Mouse (Mus musculus) G1E (cell line): ENCODE results near the gene C1qtnf5.

ENCODE experiments used
- CTCF ChIP-seq: IDR thresholded peaks from 2 replicates; pipeline ENCODE4 v1.5.1; 2012; ENCODE audit warnings: low read depth, low read length, inconsistent platforms, mixed read lengths
- GATA1 ChIP-seq: IDR thresholded peaks from 2 replicates; pipeline ENCODE4 v1.6.1; 2012; ENCODE audit warnings: borderline replicate concordance, low read length, inconsistent platforms, mixed read lengths
- TAL1 ChIP-seq: conservative IDR thresholded peaks from 2 replicates; pipeline ENCODE4 v1.6.1; 2012; ENCODE audit warnings: low read depth, low read length, inconsistent platforms, mixed read lengths

- TF ChIP-seq GATA1, result no peak
- TF ChIP-seq CTCF, result no peak
- TF ChIP-seq TAL1, result no peak
These were observed 7.4 kb downstream of the C1qtnf5 start for GRCm38 (mm10) chr9:44114453-44114852.
